In the genomic region with DNA sequence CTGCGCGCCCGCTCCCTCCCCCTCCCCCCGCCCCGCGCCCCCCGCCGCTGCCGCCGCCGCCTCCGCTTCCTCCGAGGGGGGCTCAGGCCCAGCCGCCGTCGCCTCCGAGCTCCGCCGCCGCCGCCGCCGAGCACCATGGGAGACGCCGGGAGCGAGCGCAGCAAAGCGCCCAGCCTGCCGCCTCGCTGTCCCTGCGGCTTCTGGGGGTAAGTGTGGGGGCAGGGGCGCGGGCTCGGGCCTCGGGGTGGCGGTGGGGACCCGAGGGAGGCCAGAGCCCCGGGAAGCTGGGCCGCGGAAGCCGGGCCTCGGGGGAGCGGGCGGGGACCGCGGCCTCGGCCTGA, we compare ENCODE assay signal across 7 mouse cellular contexts. TPM values are rescaled to one million over a fixed set of nuclear protein-coding genes. Genes with fewer than 3 reads are reported as not detected.
A peak's percentile ranks its signal among the peaks of the same experiment; 100 is the strongest.
DNase-seq lines count a peak whose midpoint lies in the region; ATAC-seq lines count a peak whose summit lies in the region.

No protein-coding gene starts in this region.

- peaks cover 55% of the 10 kb centered on the region for H3K4me1 ChIP-seq in megakaryocyte, embryonic 14.5 days
- H3K4me1 ChIP-seq in forebrain, embryonic 10.5 days, result peaks cover 56% of the 10 kb centered on the region
- H3K4me1 ChIP-seq in limb, embryonic 12.5 days (replicated peaks), result peaks cover 41% of the 10 kb centered on the region
- peaks cover 37% of the 10 kb centered on the region for H3K4me1 ChIP-seq in stomach, embryonic 14.5 days (ENCODE audit: control insufficient read depth, insufficient read depth, low read length)

- H3K4me3 ChIP-seq in megakaryocyte, embryonic 14.5 days (replicated peaks), result peak overlapping the region; percentile 96
- peak overlapping the region; percentile 97 for H3K4me3 ChIP-seq in forebrain, embryonic 10.5 days
- peak overlapping the region; percentile 99 for H3K4me3 ChIP-seq in limb, embryonic 12.5 days (replicated peaks)
- peak overlapping the region; percentile 90 for H3K4me3 ChIP-seq in stomach, embryonic 14.5 days (ENCODE audit: low read depth, low read length)

- H3K4me2 ChIP-seq in limb, embryonic 12.5 days, result peak overlapping the region; percentile 76
- peak overlapping the region; percentile 68 for H3K4me2 ChIP-seq in stomach, embryonic 14.5 days (replicated peaks; ENCODE audit: low read depth, low read length)

- H3K27me3 ChIP-seq in megakaryocyte, embryonic 14.5 days (replicated peaks), result no peaks in the 10 kb centered on the region
- H3K27me3 ChIP-seq in forebrain, embryonic 10.5 days (ENCODE audit: poor library complexity, severe bottlenecking), result no peaks in the 10 kb centered on the region
- H3K27me3 ChIP-seq in limb, embryonic 12.5 days, result no peaks in the 10 kb centered on the region
- H3K27me3 ChIP-seq in stomach, embryonic 14.5 days (ENCODE audit: control insufficient read depth, insufficient read depth, low read length), result no peaks in the 10 kb centered on the region

- peak overlapping the region; percentile 98 for H3K9ac ChIP-seq in limb, embryonic 12.5 days (replicated peaks)
- peak overlapping the region; percentile 96 for H3K9ac ChIP-seq in stomach, embryonic 14.5 days (replicated peaks; ENCODE audit: low read depth, low read length)

- no peak for ATAC-seq in megakaryocyte, adult 5-6 weeks (ENCODE audit: poor library complexity, severe bottlenecking)
- ATAC-seq in limb, embryonic 12.5 days (ENCODE audit: insufficient number of reproducible peaks, insufficient read depth, low FRiP score, low TSS enrichment, low read depth), result 0 out of 2 replicates have a peak, but pooled peaks have one; percentile 3
- ATAC-seq in stomach, embryonic 14.5 days (ENCODE audit: insufficient number of reproducible peaks, insufficient read depth, low FRiP score, low read depth), result peak; percentile 11; the same call in 1 of the 2 replicates

- peaks cover 18% of the 10 kb centered on the region for H3K36me3 ChIP-seq in megakaryocyte, embryonic 14.5 days (replicated peaks; ENCODE audit: low read length)
- peaks cover 26% of the 10 kb centered on the region for H3K36me3 ChIP-seq in forebrain, embryonic 10.5 days (replicated peaks)
- peaks cover 4% of the 10 kb centered on the region; the same call in 1 of the 2 replicates for H3K36me3 ChIP-seq in limb, embryonic 12.5 days
- no peaks in the 10 kb centered on the region for H3K36me3 ChIP-seq in stomach, embryonic 14.5 days (ENCODE audit: control insufficient read depth, insufficient read depth, low read length)

- under 1% methylated on average over 30 of the region's 47 CpGs for WGBS in forebrain, embryonic 10.5 days
- WGBS in limb, embryonic 12.5 days, result 1% methylated on average over 30 of the region's 47 CpGs
- WGBS in stomach, embryonic 14.5 days, result 1% methylated on average over 23 of the region's 47 CpGs

- DNase-seq in forebrain, embryonic 10.5 days (ENCODE audit: extremely low spot score, low spot score), result no peak
- no peak for DNase-seq in urinary bladder, postnatal 14 days (ENCODE audit: low spot score)
- no peak for DNase-seq in Muller cell, postnatal 12 days (ENCODE audit: inconsistent ontology term)

- no peaks in the 10 kb centered on the region for H3K9me3 ChIP-seq in megakaryocyte, embryonic 14.5 days
- H3K9me3 ChIP-seq in forebrain, embryonic 10.5 days, result no peaks in the 10 kb centered on the region
- no peaks in the 10 kb centered on the region for H3K9me3 ChIP-seq in limb, embryonic 12.5 days
- H3K9me3 ChIP-seq in stomach, embryonic 14.5 days (ENCODE audit: control insufficient read depth, low read depth, low read length), result no peaks in the 10 kb centered on the region

- peak overlapping the region; percentile 100 for H3K27ac ChIP-seq in forebrain, embryonic 10.5 days
- peak overlapping the region; percentile 100 for H3K27ac ChIP-seq in limb, embryonic 12.5 days
- H3K27ac ChIP-seq in stomach, embryonic 14.5 days (ENCODE audit: low read length), result peak overlapping the region; percentile 95

RNA-seq across cellular contexts. Expression of gene Zfand3, which starts 0.5 kb away (rescaled TPM):
- 98.5 and 157 TPM in 2 replicates for polyA plus RNA-seq in megakaryocyte, embryonic 14.5 days (2012; ENCODE audit: insufficient read depth, low replicate concordance)
- 34.5 and 36.9 TPM in 2 replicates for total RNA-seq in megakaryocyte, adult 5-6 weeks (2015)
- total RNA-seq in megakaryocyte, adult 5-6 weeks (2017), result 28.4 and 29.2 TPM in 2 replicates
- polyA plus RNA-seq in forebrain, embryonic 10.5 days (2016; fragmentation: Nextera tagmentation; extraction: Ambion mirVana), result 64.8 and 71.3 TPM in 2 replicates
- 59.6 and 60.2 TPM in 2 replicates for polyA plus RNA-seq in limb, embryonic 12.5 days (2016; fragmentation: Nextera tagmentation; extraction: Ambion mirVana)
- polyA plus RNA-seq in stomach, embryonic 14.5 days (2014; fragmentation: Nextera tagmentation; extraction: Ambion mirVana), result 47.2 and 48.6 TPM in 2 replicates

RNA-seq across cellular contexts. Expression of gene Mdga1, which starts 35.2 kb away (rescaled TPM):
- 24.2 and 32.8 TPM in 2 replicates for polyA plus RNA-seq in megakaryocyte, embryonic 14.5 days (2012; ENCODE audit: insufficient read depth, low replicate concordance)
- total RNA-seq in megakaryocyte, adult 5-6 weeks (2015), result 3.4 and 5.2 TPM in 2 replicates
- total RNA-seq in megakaryocyte, adult 5-6 weeks (2017), result 1.1 and 2.1 TPM in 2 replicates
- polyA plus RNA-seq in forebrain, embryonic 10.5 days (2016; fragmentation: Nextera tagmentation; extraction: Ambion mirVana), result 2.3 and 3.0 TPM in 2 replicates
- polyA plus RNA-seq in limb, embryonic 12.5 days (2016; fragmentation: Nextera tagmentation; extraction: Ambion mirVana), result 4.6 and 4.7 TPM in 2 replicates
- polyA plus RNA-seq in stomach, embryonic 14.5 days (2014; fragmentation: Nextera tagmentation; extraction: Ambion mirVana), result 5.2 and 5.9 TPM in 2 replicates
